Mouse (Mus musculus): ENCODE measurements around the gene Iqcf6. TPM values are rescaled to one million over a fixed set of nuclear protein-coding genes. Genes with fewer than 3 reads are reported as not detected.
"Not testable (repeated sequence)": the region's sequence is repeated elsewhere in the genome, so short reads cannot be mapped to it uniquely, and the experiment has no call there.

Iqcf6 gene
- polyA plus RNA-seq, 1 experiment = not detected

- no peak for DNase-seq
- 85% methylated on average over 4 of the region's 4 CpGs for WGBS
These were observed 15.7 kb upstream of the Iqcf6 start for GRCm38 (mm10) chr9:106610727-106611126.

GRCm38 (mm10) chr9:106613951-106614350, 12.4 kb upstream of the Iqcf6 start:
- no peaks in the 10 kb centered on the region for H3K4me1 ChIP-seq (ENCODE audit: control insufficient read depth, insufficient read depth, low read length)

More at GRCm38 (mm10) chr9:106610727-106611126, 15.7 kb upstream of the Iqcf6 start:
- TF ChIP-seq CTCF (conservative IDR thresholded peaks at IDR 0.05; ENCODE audit: insufficient read depth, insufficient read length, low read depth, low read length) (no peak), POLR2A (IDR thresholded peaks at IDR 0.05; ENCODE audit: low read depth, low read length) (no peak)
- Histone ChIP-seq H3K4me1 (ENCODE audit: control insufficient read depth, insufficient read depth, low read length) (no peaks in the 10 kb centered on the region), H3K27ac (ENCODE audit: insufficient read depth, low read depth, low read length) (no peak overlapping the region), H3K27me3 (replicated peaks; ENCODE audit: control insufficient read depth, insufficient read depth, low read length) (no peaks in the 10 kb centered on the region), H3K36me3 (ENCODE audit: control insufficient read depth, insufficient read depth, low read length) (no peaks in the 10 kb centered on the region), H3K4me3 (ENCODE audit: insufficient read depth, low read depth, low read length) (no peak overlapping the region)

GRCm38 (mm10) chr9:106614616-106615015, 11.8 kb upstream of the Iqcf6 start:
- Histone ChIP-seq H3K27me3 (replicated peaks; ENCODE audit: control insufficient read depth, insufficient read depth, low read length) (no peaks in the 10 kb centered on the region), H3K27ac (ENCODE audit: insufficient read depth, low read depth, low read length) (no peak overlapping the region), H3K4me1 (ENCODE audit: control insufficient read depth, insufficient read depth, low read length) (no peaks in the 10 kb centered on the region), H3K4me3 (ENCODE audit: insufficient read depth, low read depth, low read length) (no peak overlapping the region), H3K36me3 (ENCODE audit: control insufficient read depth, insufficient read depth, low read length) (no peaks in the 10 kb centered on the region)
- no peak for DNase-seq
- WGBS = 21% methylated on average over 3 of the region's 3 CpGs
- TF ChIP-seq POLR2A (IDR thresholded peaks at IDR 0.05; ENCODE audit: low read depth, low read length) (no peak), CTCF (conservative IDR thresholded peaks at IDR 0.05; ENCODE audit: insufficient read depth, insufficient read length, low read depth, low read length) (no peak)

More at GRCm38 (mm10) chr9:106613951-106614350, 12.4 kb upstream of the Iqcf6 start:
- no peak for DNase-seq
- WGBS = 61% methylated on average over 2 of the region's 2 CpGs
- H3K27me3 ChIP-seq (replicated peaks; ENCODE audit: control insufficient read depth, insufficient read depth, low read length) = no peaks in the 10 kb centered on the region
- TF ChIP-seq POLR2A (IDR thresholded peaks at IDR 0.05; ENCODE audit: low read depth, low read length) (no peak), CTCF (conservative IDR thresholded peaks at IDR 0.05; ENCODE audit: insufficient read depth, insufficient read length, low read depth, low read length) (no peak)
- no peak overlapping the region for H3K27ac ChIP-seq (ENCODE audit: insufficient read depth, low read depth, low read length)
- H3K36me3 ChIP-seq (ENCODE audit: control insufficient read depth, insufficient read depth, low read length) = no peaks in the 10 kb centered on the region
- H3K4me3 ChIP-seq (ENCODE audit: insufficient read depth, low read depth, low read length) = no peak overlapping the region

- Histone ChIP-seq H3K4me1 (ENCODE audit: control insufficient read depth, insufficient read depth, low read length) (no peaks in the 10 kb centered on the region), H3K27ac (ENCODE audit: insufficient read depth, low read depth, low read length) (no peak overlapping the region), H3K36me3 (ENCODE audit: control insufficient read depth, insufficient read depth, low read length) (no peaks in the 10 kb centered on the region), H3K4me3 (ENCODE audit: insufficient read depth, low read depth, low read length) (no peak overlapping the region), H3K27me3 (replicated peaks; ENCODE audit: control insufficient read depth, insufficient read depth, low read length) (no peaks in the 10 kb centered on the region)
- 62% methylated on average over 9 of the region's 9 CpGs for WGBS
- TF ChIP-seq CTCF (conservative IDR thresholded peaks at IDR 0.05; ENCODE audit: insufficient read depth, insufficient read length, low read depth, low read length) (no peak), POLR2A (IDR thresholded peaks at IDR 0.05; ENCODE audit: low read depth, low read length) (no peak)
- no peak for DNase-seq
These were observed 10.1 kb upstream of the Iqcf6 start for GRCm38 (mm10) chr9:106616306-106616705.

GRCm38 (mm10) chr9:106617496-106617895, 8.9 kb upstream of the Iqcf6 start:
- no peak overlapping the region for H3K27ac ChIP-seq (ENCODE audit: insufficient read depth, low read depth, low read length)
- WGBS = 87% methylated on average over 3 of the region's 3 CpGs
- no peaks in the 10 kb centered on the region for H3K4me1 ChIP-seq (ENCODE audit: control insufficient read depth, insufficient read depth, low read length)
- TF ChIP-seq CTCF (conservative IDR thresholded peaks at IDR 0.05; ENCODE audit: insufficient read depth, insufficient read length, low read depth, low read length) = no peak
- TF ChIP-seq POLR2A (IDR thresholded peaks at IDR 0.05; ENCODE audit: low read depth, low read length) = no peak
- no peaks in the 10 kb centered on the region for H3K36me3 ChIP-seq (ENCODE audit: control insufficient read depth, insufficient read depth, low read length)
- no peak for DNase-seq
- no peaks in the 10 kb centered on the region for H3K27me3 ChIP-seq (replicated peaks; ENCODE audit: control insufficient read depth, insufficient read depth, low read length)
- no peak overlapping the region for H3K4me3 ChIP-seq (ENCODE audit: insufficient read depth, low read depth, low read length)

- not testable (repeated sequence) for H3K4me3 ChIP-seq (ENCODE audit: insufficient read depth, low read depth, low read length); DNase-seq; H3K27me3 ChIP-seq (replicated peaks; ENCODE audit: control insufficient read depth, insufficient read depth, low read length); H3K27ac ChIP-seq (ENCODE audit: insufficient read depth, low read depth, low read length); H3K36me3 ChIP-seq (ENCODE audit: control insufficient read depth, insufficient read depth, low read length); H3K4me1 ChIP-seq (ENCODE audit: control insufficient read depth, insufficient read depth, low read length)
- WGBS = 21% methylated on average over 8 of the region's 8 CpGs
These were observed 1.4 kb downstream of the Iqcf6 start for GRCm38 (mm10) chr9:106627796-106628195.

- H3K36me3 ChIP-seq (ENCODE audit: control insufficient read depth, insufficient read depth, low read length) = no peaks in the 10 kb centered on the region
- no peaks in the 10 kb centered on the region; the same call in 1 of the 2 replicates for H3K27me3 ChIP-seq (replicated peaks; ENCODE audit: control insufficient read depth, insufficient read depth, low read length)
- no peak for TF ChIP-seq CTCF (conservative IDR thresholded peaks at IDR 0.05; ENCODE audit: insufficient read depth, insufficient read length, low read depth, low read length)
- TF ChIP-seq POLR2A (IDR thresholded peaks at IDR 0.05; ENCODE audit: low read depth, low read length) = no peak
- DNase-seq = no peak
- no peak overlapping the region for H3K27ac ChIP-seq (ENCODE audit: insufficient read depth, low read depth, low read length)
- WGBS = 66% methylated on average over 5 of the region's 5 CpGs
- H3K4me1 ChIP-seq (ENCODE audit: control insufficient read depth, insufficient read depth, low read length) = no peaks in the 10 kb centered on the region
- H3K4me3 ChIP-seq (ENCODE audit: insufficient read depth, low read depth, low read length) = no peak overlapping the region
These were observed 5.8 kb downstream of the Iqcf6 start for GRCm38 (mm10) chr9:106632185-106632584.

- TF ChIP-seq POLR2A (IDR thresholded peaks at IDR 0.05; ENCODE audit: low read depth, low read length) (no peak), CTCF (conservative IDR thresholded peaks at IDR 0.05; ENCODE audit: insufficient read depth, insufficient read length, low read depth, low read length) (no peak)
- 88% methylated on average over 8 of the region's 8 CpGs for WGBS
- DNase-seq = no peak
- no peaks in the 10 kb centered on the region for H3K4me1 ChIP-seq (ENCODE audit: control insufficient read depth, insufficient read depth, low read length)
- H3K27ac ChIP-seq (ENCODE audit: insufficient read depth, low read depth, low read length) = no peak overlapping the region
- H3K36me3 ChIP-seq (ENCODE audit: control insufficient read depth, insufficient read depth, low read length) = no peaks in the 10 kb centered on the region
- no peak overlapping the region for H3K4me3 ChIP-seq (ENCODE audit: insufficient read depth, low read depth, low read length)
- no peaks in the 10 kb centered on the region; the same call in 1 of the 2 replicates for H3K27me3 ChIP-seq (replicated peaks; ENCODE audit: control insufficient read depth, insufficient read depth, low read length)
These were observed 11.8 kb downstream of the Iqcf6 start for GRCm38 (mm10) chr9:106638154-106638553.
